ENCODE assay signal across 16 mouse cellular contexts in genomic region chr1:101585325-101586028, GRCm38 (mm10).
"Had no signal": no experiment of that assay in that cellular context is flagged by ENCODE, and none has a peak within 500 bp of the region (broad histone marks: within the 10 kb centered on the region; RNA-seq: fewer than 3 reads in every experiment).

No protein-coding gene starts in this region.

- H3K4me1 ChIP-seq: liver, embryonic 15.5 days; stomach, embryonic 15.5 days had no signal

- H3K27me3 ChIP-seq: liver, embryonic 15.5 days; stomach, embryonic 15.5 days had no signal

- H3K9ac ChIP-seq: liver, embryonic 15.5 days; stomach, embryonic 15.5 days had no signal

- H3K27ac ChIP-seq: kidney, postnatal 0 days; liver, embryonic 15.5 days; stomach, embryonic 15.5 days had no signal

- DNase-seq: kidney, adult 11 months; kidney, adult 9 months; kidney, postnatal 36 days; layer of hippocampus, adult 9-11 months; layer of hippocampus, postnatal 36 days; left cerebral cortex, postnatal 4 days; lung, adult 2 months; lung, postnatal 36 days; right cerebral cortex, postnatal 4 days; spleen, adult 18-20 months; thymus, postnatal 36 days had no signal

- H3K36me3 ChIP-seq: liver, embryonic 15.5 days; stomach, embryonic 15.5 days had no signal

- ATAC-seq: lung, postnatal 0 days had no signal

- H3K4me3 ChIP-seq: liver, embryonic 15.5 days; stomach, embryonic 15.5 days had no signal

- H3K9me3 ChIP-seq: liver, embryonic 15.5 days; stomach, embryonic 15.5 days had no signal

- H3K4me2 ChIP-seq: liver, embryonic 11.5 days; liver, embryonic 15.5 days; stomach, embryonic 15.5 days had no signal
